Mouse (Mus musculus): ENCODE measurements around the gene Dgki. TPM values are rescaled to one million over a fixed set of nuclear protein-coding genes. Genes with fewer than 3 reads are reported as not detected.
"Not testable (repeated sequence)": the region's sequence is repeated elsewhere in the genome, so short reads cannot be mapped to it uniquely, and the experiment has no call there.

Gene Dgki
- polyA plus RNA-seq, 1 experiment from 2014 or later, result 0.60 TPM

DNA sequence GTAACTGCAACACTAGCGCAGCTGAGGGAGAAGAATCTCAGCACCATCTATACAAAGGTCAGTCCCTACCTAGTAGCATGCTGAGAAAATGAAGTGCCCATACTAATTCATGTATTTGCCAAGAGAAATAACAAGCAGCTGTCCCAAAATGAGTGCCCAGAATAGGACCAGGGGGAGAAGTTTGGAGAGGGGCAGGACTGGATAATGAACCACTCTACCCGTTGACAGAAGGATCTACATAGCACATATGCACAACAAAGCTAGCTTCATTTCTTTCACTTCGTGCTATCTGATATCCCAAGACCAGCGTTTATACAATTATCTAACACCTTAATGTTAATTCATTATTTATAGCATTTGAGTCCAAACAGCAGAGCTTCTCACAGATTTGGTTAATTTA lies 168.7 kb downstream of the Dgki start:
- Histone ChIP-seq H3K9ac (no peak overlapping the region), H3K9me3 (no peaks in the 10 kb centered on the region), H3K27me3 (no peaks in the 10 kb centered on the region), H3K4me1 (no peaks in the 10 kb centered on the region), H3K36me3 (no peaks in the 10 kb centered on the region), H3K4me2 (no peak overlapping the region), H3K4me3 (no peak overlapping the region), H3K27ac (no peak overlapping the region)
- WGBS, result 57% methylated on average over 4 of the region's 4 CpGs
- no peak for ATAC-seq (ENCODE audit: borderline replicate concordance, extremely low read depth, low FRiP score, low TSS enrichment)

DNA sequence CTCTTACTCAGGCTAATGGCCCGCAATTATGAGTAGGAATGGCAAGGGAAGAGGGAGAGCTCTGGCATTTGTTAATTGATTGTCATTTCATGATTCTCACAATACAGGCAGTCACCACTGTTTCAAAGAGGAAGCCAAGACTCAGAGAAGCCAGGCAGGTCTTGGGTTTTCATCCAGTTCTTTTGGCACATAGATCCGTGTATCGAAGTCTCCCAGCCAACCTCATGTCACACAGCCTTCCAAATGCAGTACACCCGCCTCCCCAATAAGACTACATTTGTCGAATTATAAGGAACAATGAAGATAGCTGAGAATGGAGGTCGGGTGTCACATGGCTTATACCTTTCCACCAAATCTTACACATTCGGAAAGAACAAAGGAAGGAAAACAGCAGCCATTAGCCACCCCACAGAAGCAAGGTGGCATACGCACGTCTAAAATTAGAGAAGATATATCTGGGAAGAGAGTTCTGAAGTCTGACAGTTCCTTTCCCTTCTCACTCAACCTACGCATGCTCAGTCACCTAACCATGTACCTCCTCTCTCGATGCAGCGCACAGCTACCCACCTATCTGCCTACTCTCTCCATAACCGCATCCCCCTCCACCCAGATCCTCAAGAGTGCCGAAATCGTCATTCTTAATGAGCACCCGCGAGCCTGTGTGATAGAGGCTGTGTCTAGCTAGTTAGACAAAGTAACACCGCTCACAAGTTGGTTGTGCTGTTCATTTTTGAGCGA lies 179.4 kb downstream of the Dgki start:
- no peaks in the 10 kb centered on the region for H3K36me3 ChIP-seq
- no peak overlapping the region for H3K4me2 ChIP-seq
- H3K27ac ChIP-seq, result no peak overlapping the region
- WGBS, result 85% methylated on average over 19 of the region's 19 CpGs
- no peaks in the 10 kb centered on the region for H3K9me3 ChIP-seq
- no peaks in the 10 kb centered on the region for H3K27me3 ChIP-seq
- no peak for ATAC-seq (ENCODE audit: borderline replicate concordance, extremely low read depth, low FRiP score, low TSS enrichment)
- no peaks in the 10 kb centered on the region for H3K4me1 ChIP-seq
- H3K4me3 ChIP-seq, result no peak overlapping the region
- H3K9ac ChIP-seq, result no peak overlapping the region

DNA sequence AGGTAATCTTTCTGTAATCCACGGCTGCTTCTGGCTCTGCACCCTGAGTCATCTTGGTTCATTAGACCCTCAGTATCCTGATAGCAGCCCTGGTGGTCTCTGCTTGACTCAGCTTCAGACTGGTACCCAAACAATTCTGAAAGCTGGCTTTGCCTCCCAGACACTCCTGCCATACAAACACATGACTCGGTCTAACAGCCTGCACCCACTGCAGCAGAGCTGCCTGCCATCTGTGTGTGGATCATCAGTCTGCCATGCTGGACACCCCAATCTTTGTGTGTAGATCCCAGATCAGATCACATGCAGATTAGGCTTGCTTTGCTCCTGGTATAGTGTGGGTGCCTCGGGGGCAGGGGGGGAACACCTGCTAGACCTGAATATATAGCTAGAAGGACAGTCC lies 180.8 kb downstream of the Dgki start:
- H3K4me2 ChIP-seq, result no peak overlapping the region
- no peaks in the 10 kb centered on the region for H3K27me3 ChIP-seq
- H3K4me3 ChIP-seq, result no peak overlapping the region
- no peak overlapping the region for H3K9ac ChIP-seq
- H3K27ac ChIP-seq, result no peak overlapping the region
- H3K4me1 ChIP-seq, result no peaks in the 10 kb centered on the region
- H3K36me3 ChIP-seq, result no peaks in the 10 kb centered on the region
- H3K9me3 ChIP-seq, result no peaks in the 10 kb centered on the region
- ATAC-seq (ENCODE audit: borderline replicate concordance, extremely low read depth, low FRiP score, low TSS enrichment), result no peak
- 71% methylated on average over 3 of the region's 3 CpGs for whole genome bisulfite sequencing

DNA sequence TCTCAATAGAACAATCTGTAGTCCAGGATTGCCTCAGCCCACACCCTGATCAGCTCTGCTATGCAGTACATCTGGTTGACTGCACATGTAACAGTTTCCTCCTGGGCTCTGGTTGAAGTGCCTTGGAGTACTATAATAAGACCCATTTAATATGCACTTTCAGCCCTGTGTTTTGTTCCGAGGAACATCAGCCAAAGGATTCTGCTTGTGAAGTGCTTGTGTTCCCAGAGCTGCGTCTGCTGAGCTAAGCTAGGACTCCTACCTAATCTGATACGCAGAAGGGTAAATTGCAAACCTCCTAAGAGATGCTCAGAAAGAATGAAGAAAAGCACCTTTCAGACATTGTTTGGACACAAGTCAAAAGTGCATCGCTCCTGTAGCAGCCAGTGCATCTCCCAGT lies 186.9 kb downstream of the Dgki start:
- WGBS, result 84% methylated on average over 4 of the region's 4 CpGs

DNA sequence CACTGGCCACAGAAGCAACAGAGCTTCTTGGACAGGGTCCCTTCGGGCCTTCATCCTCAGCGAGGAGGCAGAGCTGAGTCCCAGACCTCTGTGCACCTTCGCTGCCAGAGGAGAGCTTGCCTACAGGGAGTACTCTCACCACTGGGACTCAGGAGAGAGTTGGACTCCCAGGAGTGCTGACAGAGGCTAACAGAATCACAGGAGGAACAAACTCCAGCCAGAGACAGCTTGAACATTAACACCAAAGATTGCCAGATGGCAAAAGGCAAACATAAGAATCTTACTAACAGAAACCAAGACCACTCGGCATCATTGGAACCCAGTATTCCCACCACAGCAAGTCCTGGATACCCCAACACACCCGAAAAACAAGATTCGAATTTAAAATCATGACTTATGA lies 193.7 kb downstream of the Dgki start:
- not testable (repeated sequence) for ATAC-seq (ENCODE audit: borderline replicate concordance, extremely low read depth, low FRiP score, low TSS enrichment); H3K36me3 ChIP-seq; H3K9ac ChIP-seq; H3K4me1 ChIP-seq; H3K27me3 ChIP-seq; H3K9me3 ChIP-seq; H3K4me2 ChIP-seq; H3K27ac ChIP-seq; H3K4me3 ChIP-seq
- 86% methylated on average over 6 of the region's 6 CpGs for WGBS

More for the DNA sequence above, 186.9 kb downstream of the Dgki start:
- H3K4me2 ChIP-seq, result no peak overlapping the region
- H3K9ac ChIP-seq, result no peak overlapping the region
- H3K36me3 ChIP-seq, result no peaks in the 10 kb centered on the region
- H3K9me3 ChIP-seq, result no peaks in the 10 kb centered on the region
- ATAC-seq (ENCODE audit: borderline replicate concordance, extremely low read depth, low FRiP score, low TSS enrichment), result no peak
- no peak overlapping the region for H3K27ac ChIP-seq
- no peaks in the 10 kb centered on the region for H3K4me1 ChIP-seq
- no peak overlapping the region for H3K4me3 ChIP-seq
- H3K27me3 ChIP-seq, result no peaks in the 10 kb centered on the region

DNA sequence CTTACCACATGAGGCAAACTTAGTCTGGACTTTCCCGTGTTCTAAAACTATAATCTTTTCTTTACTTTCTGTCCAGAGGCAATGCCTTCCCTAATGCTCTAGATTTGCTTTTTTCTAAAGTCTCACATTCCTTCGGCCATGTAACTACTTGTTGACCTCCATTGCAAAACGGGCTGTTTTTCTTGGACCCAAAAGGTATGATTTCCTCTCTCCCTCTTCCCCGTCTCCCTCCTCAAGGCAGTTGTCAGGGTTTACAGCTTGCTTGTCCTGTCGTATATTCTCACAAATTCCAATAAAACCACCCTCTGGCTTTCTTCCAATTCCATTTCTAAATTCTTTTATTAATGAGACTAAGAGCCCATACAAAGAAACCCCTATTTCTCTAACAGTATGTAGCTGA lies 199.6 kb downstream of the Dgki start:
- no peak for ATAC-seq (ENCODE audit: borderline replicate concordance, extremely low read depth, low FRiP score, low TSS enrichment)
- no peaks in the 10 kb centered on the region for H3K36me3 ChIP-seq
- H3K4me2 ChIP-seq, result no peak overlapping the region
- WGBS, result 37% methylated on average over 5 of the region's 5 CpGs
- no peak overlapping the region for H3K27ac ChIP-seq
- no peaks in the 10 kb centered on the region for H3K27me3 ChIP-seq
- no peaks in the 10 kb centered on the region for H3K9me3 ChIP-seq
- no peak overlapping the region for H3K9ac ChIP-seq
- peaks cover 19% of the 10 kb centered on the region for H3K4me1 ChIP-seq
- H3K4me3 ChIP-seq, result no peak overlapping the region

DNA sequence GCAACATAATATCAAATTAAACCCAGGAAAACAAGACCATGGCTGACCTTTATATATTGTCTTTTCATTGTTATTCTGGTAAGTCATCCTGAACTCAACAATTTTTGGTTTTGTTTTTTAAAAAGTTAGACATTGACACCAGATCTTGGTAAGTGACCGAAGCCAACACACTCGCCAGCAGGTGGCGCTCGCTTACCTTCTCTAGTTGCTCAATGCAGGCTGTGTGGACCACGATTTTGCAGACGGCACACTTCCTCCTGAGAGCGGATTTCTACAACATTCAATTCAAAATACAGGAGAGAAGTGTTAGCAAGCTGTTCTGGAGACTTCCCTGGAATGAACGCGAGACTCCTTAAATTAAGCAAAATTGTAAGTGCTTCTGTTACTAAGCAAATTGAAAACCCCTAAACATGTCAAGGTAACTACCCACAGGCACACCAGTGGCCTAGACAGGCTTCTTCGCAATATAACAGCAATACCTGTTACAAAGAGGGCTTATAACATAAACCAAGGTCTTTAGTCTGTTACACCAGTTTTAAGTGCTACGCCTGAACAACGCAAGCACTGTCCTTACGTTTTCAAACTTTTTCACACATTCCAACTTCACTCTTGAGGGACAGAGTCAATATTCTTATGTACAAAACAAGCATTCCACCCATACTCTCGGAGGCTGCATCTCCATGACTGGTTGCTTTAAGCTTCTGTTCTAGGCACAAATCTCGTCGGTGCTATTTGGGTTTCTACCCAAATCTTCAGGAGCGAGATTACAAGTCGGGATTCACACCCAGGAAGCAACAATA lies 202.4 kb downstream of the Dgki start:
- H3K27ac ChIP-seq, result peak overlapping the region; percentile 82
- no peaks in the 10 kb centered on the region for H3K9me3 ChIP-seq
- peak overlapping the region; percentile 62 for H3K4me2 ChIP-seq
- peaks cover 19% of the 10 kb centered on the region for H3K4me1 ChIP-seq
- H3K4me3 ChIP-seq, result peak overlapping the region; percentile 31
- no peak overlapping the region for H3K9ac ChIP-seq
- no peaks in the 10 kb centered on the region for H3K27me3 ChIP-seq
- H3K36me3 ChIP-seq, result no peaks in the 10 kb centered on the region
- peak; percentile 80; the same call in 1 of the 2 replicates for ATAC-seq (ENCODE audit: borderline replicate concordance, extremely low read depth, low FRiP score, low TSS enrichment)
- 33% methylated on average over 18 of the region's 18 CpGs for WGBS

DNA sequence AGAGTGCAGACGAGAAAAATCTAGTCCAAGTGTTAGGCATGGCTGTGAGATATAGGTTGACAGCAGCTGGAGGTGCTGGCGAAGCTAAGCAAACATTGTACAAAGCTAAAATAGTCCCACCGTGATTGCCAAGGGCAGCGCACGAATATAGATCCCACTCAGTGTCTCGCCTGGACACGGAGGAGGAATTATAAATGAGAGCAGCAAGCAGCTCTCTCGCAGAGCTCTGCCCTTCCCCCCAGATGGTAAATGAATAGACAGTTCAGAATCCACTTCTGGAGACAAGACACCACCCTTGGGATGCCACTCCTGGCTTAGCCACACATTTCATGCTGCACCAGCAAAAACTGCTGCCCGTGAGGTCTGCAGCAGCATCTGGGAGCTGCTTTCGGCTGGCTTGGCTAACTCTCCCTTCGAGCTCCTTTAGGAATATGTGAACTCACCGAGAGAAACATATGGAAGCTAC lies 203.1 kb downstream of the Dgki start:
- peak; percentile 44; the same call in 1 of the 2 replicates for ATAC-seq (ENCODE audit: borderline replicate concordance, extremely low read depth, low FRiP score, low TSS enrichment)
- peak overlapping the region; percentile 18 for H3K9ac ChIP-seq
- 15% methylated on average over 12 of the region's 12 CpGs for WGBS

DNA sequence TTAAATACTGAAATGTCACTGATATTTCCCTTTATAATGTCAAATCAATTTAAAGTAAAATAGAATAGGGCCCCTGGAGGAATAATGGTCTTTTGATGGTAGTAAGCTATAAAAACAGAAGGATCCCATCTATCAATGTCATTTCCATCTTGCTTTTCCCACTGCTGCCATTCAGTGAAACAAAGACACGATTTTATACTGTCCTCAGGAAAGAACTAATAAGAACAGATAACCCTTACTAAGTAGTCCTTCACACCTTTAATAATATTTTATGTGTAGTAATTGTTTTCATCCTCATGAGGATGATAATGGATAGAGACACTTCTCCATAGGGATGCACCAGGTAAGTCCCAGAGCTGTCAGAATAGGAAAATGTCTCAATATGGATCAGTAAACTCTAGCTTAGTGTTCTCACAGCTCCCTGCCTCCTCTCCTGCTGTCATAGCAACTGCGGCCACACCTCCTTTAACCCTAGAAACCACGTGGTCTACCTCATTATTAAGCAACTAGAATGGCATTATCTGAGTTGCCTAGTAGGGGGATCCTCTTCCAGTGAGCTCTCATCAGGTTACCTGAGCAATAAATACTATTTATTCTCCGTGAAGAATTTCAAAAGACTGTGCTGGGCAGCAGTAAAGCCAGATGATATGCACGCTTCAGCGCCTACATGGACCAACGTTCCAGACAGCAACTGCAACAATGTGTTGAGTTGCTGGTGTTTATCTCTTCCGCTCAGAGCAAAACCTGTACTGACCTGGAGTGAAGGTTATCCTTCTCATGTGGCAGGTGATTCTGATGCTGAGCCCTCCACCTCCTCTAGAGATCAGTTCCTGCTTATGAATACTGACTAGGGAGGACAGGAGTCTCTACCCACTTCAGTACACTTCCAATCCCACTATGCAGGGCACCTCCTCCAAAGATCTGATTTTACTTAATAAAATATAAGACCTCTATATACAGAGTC lies 210.6 kb downstream of the Dgki start:
- H3K9me3 ChIP-seq, result no peaks in the 10 kb centered on the region
- no peaks in the 10 kb centered on the region for H3K27me3 ChIP-seq
- no peaks in the 10 kb centered on the region for H3K36me3 ChIP-seq
- 51% methylated on average over 8 of the region's 8 CpGs for WGBS
- no peak overlapping the region for H3K4me2 ChIP-seq
- no peak overlapping the region for H3K4me3 ChIP-seq
- no peak overlapping the region for H3K27ac ChIP-seq
- no peak for ATAC-seq (ENCODE audit: borderline replicate concordance, extremely low read depth, low FRiP score, low TSS enrichment)
- H3K4me1 ChIP-seq, result no peaks in the 10 kb centered on the region
- H3K9ac ChIP-seq, result no peak overlapping the region

More for the DNA sequence above, 203.1 kb downstream of the Dgki start:
- Histone ChIP-seq H3K4me2 (peak overlapping the region; percentile 62), H3K4me1 (peaks cover 19% of the 10 kb centered on the region), H3K27ac (peak overlapping the region; percentile 82), H3K4me3 (peak overlapping the region; percentile 31), H3K27me3 (no peaks in the 10 kb centered on the region), H3K9me3 (no peaks in the 10 kb centered on the region), H3K36me3 (no peaks in the 10 kb centered on the region)

DNA sequence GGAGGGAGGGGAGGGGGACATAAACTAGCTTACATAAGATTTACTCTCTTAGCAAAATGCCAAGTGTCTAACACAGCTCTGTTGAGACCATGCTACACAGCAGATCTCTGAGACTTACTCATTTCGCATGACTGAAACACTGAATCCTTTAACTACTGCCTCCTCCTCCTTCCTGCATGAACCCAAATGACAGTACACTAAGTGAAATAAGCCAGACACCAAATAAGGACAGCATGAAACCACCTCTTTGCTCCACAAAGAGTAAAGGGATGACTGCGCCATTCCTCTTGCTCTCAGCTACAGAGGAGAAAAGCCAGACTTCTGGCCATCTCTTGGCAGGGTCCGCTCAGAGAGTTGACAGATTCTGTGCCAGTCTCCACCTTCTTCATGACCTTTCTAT lies 217.0 kb downstream of the Dgki start:
- no peak for ATAC-seq (ENCODE audit: borderline replicate concordance, extremely low read depth, low FRiP score, low TSS enrichment)
- H3K4me1 ChIP-seq, result no peaks in the 10 kb centered on the region
- no peak overlapping the region for H3K4me3 ChIP-seq
- H3K9me3 ChIP-seq, result no peaks in the 10 kb centered on the region
- no peaks in the 10 kb centered on the region for H3K36me3 ChIP-seq
- no peaks in the 10 kb centered on the region for H3K27me3 ChIP-seq
- H3K4me2 ChIP-seq, result no peak overlapping the region
- H3K9ac ChIP-seq, result no peak overlapping the region
- H3K27ac ChIP-seq, result no peak overlapping the region
- WGBS, result 93% methylated on average over 3 of the region's 3 CpGs

DNA sequence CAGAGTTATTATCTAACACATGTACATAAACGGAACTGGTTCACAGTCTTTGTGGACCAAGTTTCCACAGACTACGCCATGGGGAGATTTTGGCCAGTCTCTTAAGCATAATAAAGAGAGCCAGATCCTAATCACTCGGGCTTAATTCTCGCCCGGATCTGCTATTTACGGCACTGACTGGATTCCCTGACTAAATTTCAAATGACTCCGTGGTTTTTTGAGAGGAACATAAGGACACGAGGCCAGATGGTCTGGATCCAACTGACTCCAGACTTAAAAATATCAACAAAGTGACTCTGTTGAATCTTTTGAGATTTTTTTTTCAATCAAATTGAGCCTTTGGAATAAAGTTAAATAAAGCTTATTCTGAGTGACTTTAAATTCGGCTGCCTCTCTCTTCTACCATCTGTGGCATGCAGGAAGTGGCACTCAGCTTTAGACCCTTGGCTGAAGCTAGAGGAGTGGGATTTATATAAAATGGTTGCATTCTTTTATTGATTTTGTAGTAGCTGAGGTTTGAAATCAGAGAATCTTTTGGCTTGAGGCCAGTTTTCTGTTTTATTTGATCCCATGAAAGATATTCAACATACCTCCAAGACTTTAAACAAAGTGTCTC lies 227.5 kb downstream of the Dgki start:
- Histone ChIP-seq H3K4me3 (no peak overlapping the region), H3K4me1 (peaks cover 16% of the 10 kb centered on the region; the same call in 1 of the 2 replicates), H3K27me3 (no peaks in the 10 kb centered on the region), H3K27ac (peak overlapping the region; percentile 46; the same call in 1 of the 2 replicates), H3K9me3 (no peaks in the 10 kb centered on the region), H3K4me2 (0 out of 2 replicates have a peak overlapping the region, but pooled peaks have one; percentile 6), H3K9ac (no peak overlapping the region), H3K36me3 (no peaks in the 10 kb centered on the region)
- 43% methylated on average over 9 of the region's 9 CpGs for WGBS
- no peak; the same call in 1 of the 2 replicates for ATAC-seq (ENCODE audit: borderline replicate concordance, extremely low read depth, low FRiP score, low TSS enrichment)

All from lung, embryonic 15.5 days (tissue).